Mouse (Mus musculus): ENCODE results near the gene Cnksr3.
A peak's percentile ranks its signal among the peaks of the same experiment; 100 is the strongest.

The Cnksr3 gene

GRCm38 (mm10) chr10:7196668-7197400, 15.2 kb downstream of the Cnksr3 start:
- DNase-seq (ENCODE audit: low read depth, low spot score), result no peak

DNA sequence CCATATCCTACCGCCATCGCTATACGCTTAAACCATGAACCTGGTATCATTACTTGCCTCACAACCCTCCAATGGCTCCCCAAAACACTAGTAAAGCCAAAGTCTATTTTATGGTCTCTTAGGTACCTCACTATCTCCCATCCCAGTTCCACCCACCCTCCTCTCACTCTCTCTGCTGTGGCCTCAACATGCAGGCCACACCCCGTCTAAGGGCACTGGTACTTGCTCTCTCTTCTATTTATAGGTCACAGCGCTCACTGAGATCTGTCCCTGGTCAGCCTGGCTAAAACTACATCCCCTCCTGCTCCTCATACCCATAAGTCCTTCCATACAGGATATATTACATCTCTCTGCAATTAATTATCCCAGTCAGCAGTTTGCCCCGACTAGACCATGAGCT, 16.1 kb downstream of the Cnksr3 start:
- DNase-seq (ENCODE audit: low read depth, low spot score), result no peak

- DNase-seq (ENCODE audit: low read depth, low spot score), result no peak
Observed at GRCm38 (mm10) chr10:7191721-7192413, 20.2 kb downstream of the Cnksr3 start.

GRCm38 (mm10) chr10:7189194-7189593, 22.8 kb downstream of the Cnksr3 start:
- no peak for DNase-seq (ENCODE audit: low read depth, low spot score)

- DNase-seq (ENCODE audit: low read depth, low spot score), result peak; percentile 16
Observed at GRCm38 (mm10) chr10:7187881-7188280, 24.2 kb downstream of the Cnksr3 start.

DNA sequence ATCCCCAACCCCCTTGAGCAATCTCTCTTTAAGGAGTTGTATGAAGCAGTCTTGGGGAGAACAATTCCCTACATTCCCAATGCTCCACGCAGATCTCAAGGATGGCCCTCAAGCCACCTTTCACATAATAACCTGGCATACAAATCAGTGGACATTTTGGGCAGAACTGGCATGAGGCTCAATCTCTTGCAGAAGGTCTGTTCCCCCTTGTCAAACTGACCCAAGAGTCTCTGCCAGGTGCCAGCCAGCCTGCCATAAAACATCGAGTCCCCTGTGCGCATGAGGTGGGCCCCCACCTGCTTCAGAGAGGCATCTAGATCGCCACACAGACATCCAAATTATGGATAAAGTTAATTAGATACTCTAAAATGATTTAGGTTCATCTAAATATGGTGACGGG, 25.0 kb downstream of the Cnksr3 start:
- DNase-seq (ENCODE audit: low read depth, low spot score), result no peak

GRCm38 (mm10) chr10:7186018-7186417, 26.0 kb downstream of the Cnksr3 start:
- no peak for DNase-seq (ENCODE audit: low read depth, low spot score)

DNA sequence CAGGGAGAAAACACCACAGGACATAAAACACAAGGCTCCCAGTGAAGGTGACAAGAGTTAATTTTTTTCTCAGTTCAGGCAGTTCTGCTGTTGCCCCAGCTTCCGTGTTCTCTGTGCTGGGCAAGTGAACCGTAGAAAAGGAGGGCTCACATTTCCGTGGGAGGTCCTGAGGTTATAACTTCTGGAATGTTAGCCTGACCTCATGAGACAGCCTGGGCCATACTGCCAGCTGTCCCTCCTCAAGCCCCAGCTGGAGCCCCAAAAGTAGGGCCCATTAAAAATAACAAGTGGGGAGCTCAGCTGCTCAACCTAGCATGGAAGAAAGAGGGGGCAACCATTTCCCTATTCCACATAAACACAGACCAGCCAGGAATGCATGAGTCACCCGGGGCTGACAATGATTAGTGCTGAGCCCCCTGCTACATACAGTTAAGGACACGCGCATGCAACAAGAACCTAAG, 28.8 kb downstream of the Cnksr3 start:
- DNase-seq (ENCODE audit: low read depth, low spot score), result peak; percentile 68

- peak; percentile 2 for DNase-seq (ENCODE audit: low read depth, low spot score)
Observed at GRCm38 (mm10) chr10:7182555-7183170, 29.4 kb downstream of the Cnksr3 start.

DNA sequence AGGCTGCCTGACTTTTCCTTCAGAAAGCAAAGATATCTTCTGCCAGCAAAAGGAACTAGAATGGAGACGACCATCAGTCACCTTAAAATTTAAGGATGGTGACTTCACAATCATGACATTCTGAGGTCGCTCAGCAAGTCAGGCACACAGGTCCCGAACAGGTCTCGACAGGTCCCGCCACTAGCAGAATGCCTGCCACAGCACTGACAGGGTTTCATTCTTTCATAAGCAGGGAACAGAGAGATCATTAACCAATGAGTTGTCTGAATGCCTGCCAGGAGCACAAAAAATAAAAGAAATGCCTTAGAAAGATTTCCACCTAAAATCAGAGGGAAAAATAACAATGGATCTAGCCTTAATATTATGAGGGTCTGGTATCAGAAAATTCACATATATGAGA, 31.7 kb downstream of the Cnksr3 start:
- no peak for DNase-seq (ENCODE audit: low read depth, low spot score)

DNA sequence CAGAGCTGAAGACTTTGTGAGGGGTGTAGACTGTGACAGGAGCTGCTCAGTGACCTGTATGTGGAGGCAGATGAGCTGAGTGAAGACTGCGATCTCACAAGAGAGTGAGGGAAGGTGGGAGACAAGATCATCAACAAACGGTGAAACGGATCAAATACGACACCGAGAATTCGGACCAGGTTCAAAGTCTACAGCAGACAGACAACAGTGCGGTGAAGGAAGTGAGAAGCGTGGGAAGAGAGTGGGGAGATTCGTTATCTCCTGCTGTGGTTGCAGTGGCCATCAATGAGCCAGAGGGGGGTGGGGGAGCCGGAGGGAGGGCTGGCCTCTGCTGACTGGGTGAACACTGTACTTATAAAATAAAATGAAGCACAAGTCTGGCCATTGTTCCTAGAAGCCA, 33.5 kb downstream of the Cnksr3 start:
- no peak for DNase-seq (ENCODE audit: low read depth, low spot score)

DNA sequence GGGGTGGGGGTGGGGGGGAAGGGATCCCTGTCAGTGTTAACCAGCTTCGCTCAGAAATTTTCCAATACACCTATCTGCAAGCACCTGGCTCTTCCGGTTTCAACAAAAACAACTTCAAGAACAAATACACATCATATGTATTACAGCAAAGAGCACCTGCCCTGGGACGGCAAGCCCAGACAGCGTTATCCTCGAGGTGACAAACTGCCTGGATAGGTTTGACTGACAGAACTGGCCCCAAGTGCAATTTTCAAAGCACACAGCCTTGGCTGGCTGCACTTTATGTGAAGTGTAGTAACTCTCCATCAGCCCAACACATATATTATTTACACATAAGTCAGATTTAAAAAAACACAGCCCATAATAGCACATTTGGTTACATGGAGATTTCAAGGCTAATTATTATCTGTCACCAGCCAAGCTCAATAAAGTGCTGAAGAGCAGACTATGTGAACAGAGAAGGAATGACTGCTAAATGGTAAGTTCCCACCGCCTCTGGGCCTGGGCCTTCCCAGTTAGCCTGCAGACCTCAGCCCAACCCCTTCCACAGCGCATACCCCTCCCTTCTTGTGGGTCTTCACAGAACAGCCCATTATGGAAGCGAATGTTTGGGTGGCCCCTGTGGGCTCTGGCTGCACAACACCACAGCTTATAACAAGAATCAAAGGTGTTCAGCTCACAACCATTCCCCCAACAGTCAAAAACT, 35.7 kb downstream of the Cnksr3 start:
- DNase-seq (ENCODE audit: low read depth, low spot score), result no peak

DNA sequence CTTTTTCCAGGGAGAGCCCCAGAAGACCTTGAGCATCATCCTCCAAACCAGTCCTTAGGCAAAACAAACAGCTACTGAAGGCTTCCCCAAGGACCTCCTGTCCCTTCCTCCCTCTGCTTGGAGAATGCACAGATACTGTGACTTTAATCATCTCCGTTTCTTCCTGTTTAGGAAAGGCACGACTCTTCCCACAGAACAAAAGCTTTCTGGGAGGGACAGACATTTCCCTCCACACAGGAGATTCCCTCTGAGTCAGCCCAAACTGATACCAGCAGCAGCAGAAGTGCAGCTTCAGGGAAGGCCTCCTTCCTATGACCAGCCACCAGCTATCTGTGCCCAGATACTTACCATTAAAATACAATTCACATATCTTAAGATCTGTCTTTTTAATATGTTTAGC, 37.6 kb downstream of the Cnksr3 start:
- DNase-seq (ENCODE audit: low read depth, low spot score), result no peak

- no peak for DNase-seq (ENCODE audit: low read depth, low spot score)
Observed at GRCm38 (mm10) chr10:7173098-7173497, 38.9 kb downstream of the Cnksr3 start.

DNA sequence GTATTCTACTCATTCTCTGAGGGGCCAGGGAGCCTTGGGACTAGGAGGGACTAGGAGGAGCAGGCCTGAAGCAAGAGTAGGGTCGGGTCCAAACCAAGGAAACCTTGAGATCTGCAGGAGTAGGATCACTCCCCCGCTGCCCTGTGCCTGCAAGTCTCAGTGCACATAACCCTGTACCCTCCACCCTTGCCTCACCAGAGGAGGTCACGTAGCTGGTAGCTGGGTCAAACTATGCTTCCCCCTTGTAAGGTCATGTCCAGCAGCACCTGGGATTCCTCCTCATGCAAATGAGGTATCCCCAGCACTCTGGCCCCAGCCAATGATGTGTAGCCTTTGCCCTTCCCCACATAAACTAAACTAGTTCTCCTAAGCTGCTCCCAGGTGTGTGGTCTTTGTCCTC, 41.6 kb downstream of the Cnksr3 start:
- no peak for DNase-seq (ENCODE audit: low read depth, low spot score)

GRCm38 (mm10) chr10:7163031-7163430, 49.0 kb downstream of the Cnksr3 start:
- DNase-seq (ENCODE audit: low read depth, low spot score), result no peak

DNA sequence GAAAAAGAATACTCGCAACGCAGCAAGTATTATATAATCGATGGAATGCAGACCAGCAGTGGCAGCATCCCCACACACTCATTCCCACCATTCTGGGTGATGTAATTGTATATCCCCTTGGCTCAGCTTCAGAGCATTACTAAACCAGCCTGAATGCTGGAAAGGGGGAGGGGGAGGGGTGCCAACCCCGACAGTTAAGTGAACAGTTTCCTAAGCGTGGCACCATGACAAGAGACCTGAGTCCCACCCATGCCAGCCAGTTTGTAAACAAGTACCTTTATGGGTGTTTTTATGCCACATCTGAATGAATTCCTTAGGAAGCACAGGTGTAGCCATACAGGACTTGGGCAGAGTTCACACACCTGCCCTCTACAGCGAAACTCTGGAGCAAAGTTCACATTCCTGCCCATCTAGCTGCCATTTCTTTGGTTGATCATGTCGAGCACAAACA, 53.0 kb downstream of the Cnksr3 start:
- DNase-seq (ENCODE audit: low read depth, low spot score), result peak; percentile 25

DNA sequence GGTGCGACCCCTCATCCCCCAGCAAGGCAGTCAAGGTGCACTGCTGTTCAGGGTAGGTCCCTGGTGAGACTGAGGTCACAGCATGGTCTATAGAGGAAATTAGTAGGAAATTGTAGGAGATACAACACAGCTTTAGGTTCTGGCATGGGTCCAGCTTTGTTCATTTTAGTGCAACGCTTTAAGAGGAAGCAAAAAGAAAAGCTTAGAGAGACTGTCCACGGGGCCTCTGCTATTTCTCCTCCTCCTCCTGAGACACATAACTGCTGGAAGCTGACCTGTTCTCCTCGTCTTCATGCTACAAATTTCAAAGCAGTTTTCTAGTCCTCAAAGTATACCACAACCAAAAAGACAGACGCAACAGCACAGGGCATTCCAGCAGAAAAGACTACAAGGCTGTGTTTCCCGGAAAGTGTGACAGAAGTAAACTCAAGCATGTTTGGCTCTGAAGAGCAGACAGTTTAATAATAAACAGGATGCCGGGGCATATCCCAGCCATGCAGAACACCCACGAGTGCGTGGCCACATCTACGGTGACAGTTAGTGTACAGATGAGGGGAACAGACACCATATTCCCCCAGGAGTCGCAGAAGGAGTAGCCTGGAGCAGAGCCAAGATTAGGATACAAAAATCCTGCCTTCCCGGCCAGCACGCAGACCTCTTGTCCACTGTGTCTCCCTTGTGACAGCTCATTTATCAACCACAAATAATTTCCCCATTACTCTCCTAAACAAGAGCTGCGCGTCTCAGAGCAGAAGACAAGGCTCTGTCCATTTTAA, 53.6 kb downstream of the Cnksr3 start:
- DNase-seq (ENCODE audit: low read depth, low spot score), result peak; percentile 27

DNA sequence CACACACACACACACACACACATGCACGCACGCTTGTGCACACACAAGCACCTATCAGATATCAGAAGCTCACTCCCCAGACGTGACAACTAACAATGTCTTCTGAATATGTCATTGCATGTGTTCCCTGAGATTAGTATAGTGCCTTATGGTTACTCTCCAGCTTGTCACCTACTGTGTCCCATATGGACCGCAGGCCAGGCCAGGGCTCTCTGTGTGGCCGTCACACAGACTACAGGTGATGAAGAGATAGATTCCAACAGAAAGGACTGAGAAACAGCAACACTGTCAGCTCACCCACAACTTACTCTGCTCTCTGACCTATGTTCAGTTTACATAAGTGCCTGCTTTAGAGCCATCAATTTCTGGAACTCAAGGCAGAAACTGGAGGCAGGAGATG, 57.2 kb downstream of the Cnksr3 start:
- DNase-seq (ENCODE audit: low read depth, low spot score), result no peak

DNA sequence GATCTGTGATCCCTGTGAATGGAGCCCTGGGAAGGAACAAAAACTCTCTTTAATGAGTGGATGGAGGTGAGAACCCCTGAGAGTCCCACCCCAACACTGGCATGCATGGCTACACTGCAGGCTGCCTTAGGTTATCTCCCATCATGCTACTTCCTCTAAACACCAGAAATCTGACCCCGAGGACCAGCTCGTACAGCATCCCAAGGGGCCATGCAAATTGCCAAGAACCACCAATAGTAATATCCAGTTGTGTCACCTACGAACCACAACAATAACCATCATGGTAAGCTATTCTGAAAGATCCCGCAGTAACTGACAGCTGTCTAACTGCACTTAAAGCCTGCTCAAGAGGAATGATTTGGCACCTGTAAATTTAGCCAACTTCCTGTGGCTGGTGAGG, 59.1 kb downstream of the Cnksr3 start:
- no peak for DNase-seq (ENCODE audit: low read depth, low spot score)
